Mouse (Mus musculus) brain, embryonic 14.5 days (tissue): ENCODE results near the gene Mfng.

Experiments
- CTCF ChIP-seq: fragments of 200-500 bp; IDR thresholded peaks from 2 replicates; pipeline ENCODE4 v1.5.1; 2012; ENCODE audit warnings: inconsistent platforms, mild to moderate bottlenecking, moderate library complexity, borderline replicate concordance; ENCODE audit not compliant: insufficient read depth, insufficient read length; ENCODE audit errors: extremely low read depth
- POLR2A ChIP-seq: fragments of 200-500 bp; IDR thresholded peaks from 2 replicates; pipeline ENCODE4 v1.6.1; 2012; ENCODE audit warnings: mild to moderate bottlenecking, inconsistent platforms, borderline replicate concordance; ENCODE audit not compliant: poor library complexity, insufficient read depth, insufficient read length, severe bottlenecking; ENCODE audit errors: extremely low read depth

GRCm38 (mm10) chr15:78706630-78707029 is 66.6 kb downstream of the Mfng start:
- no peak for TF ChIP-seq POLR2A
- no peak for TF ChIP-seq CTCF
